Mouse (Mus musculus): ENCODE results near the gene Rnf38.

Rnf38 gene

GRCm38 (mm10) chr4:44115046-44115445 lies 118.5 kb downstream of the Rnf38 start:
- DNase-seq (ENCODE audit: low spot score), result no peak

DNA sequence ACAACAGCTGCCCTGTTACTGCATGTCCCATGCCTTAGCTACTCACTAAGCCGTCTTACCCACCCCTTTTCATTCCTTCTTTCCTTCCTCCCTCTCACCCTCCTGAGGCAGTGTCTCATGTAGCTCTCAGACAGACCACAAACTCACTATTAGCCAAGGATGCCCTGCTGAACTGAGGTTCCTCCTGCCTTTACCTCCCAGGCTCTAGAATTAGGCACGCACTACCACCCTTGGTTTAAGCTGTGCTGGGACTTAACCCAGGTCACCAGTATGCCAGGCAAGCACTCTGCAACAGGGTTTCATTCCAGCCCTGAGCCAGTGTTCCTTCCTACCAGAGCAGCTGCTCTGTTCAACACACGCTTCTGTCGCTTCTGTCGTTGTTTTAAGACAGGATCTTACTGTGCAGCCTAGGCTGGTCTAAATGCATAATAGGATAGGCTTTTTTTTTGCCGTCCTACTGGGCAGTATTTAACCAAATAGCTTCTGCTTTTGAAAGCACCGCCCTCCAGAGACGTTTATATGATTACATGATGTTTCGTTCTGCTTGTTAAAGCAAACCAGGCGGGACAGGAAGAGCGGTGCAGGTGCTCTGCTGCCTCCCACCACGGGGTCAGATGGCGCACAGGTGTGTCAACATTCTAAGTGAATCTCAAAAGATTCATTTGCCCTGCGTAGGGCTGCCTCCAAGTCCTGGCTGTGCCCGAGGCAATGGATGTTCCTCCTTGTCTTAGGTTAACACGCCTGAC lies 120.0 kb downstream of the Rnf38 start:
- no peak for DNase-seq (ENCODE audit: low spot score)

- DNase-seq (ENCODE audit: low spot score), result no peak
Measured at GRCm38 (mm10) chr4:44112741-44113140, 120.8 kb downstream of the Rnf38 start.

- DNase-seq (ENCODE audit: low spot score), result no peak
Measured at GRCm38 (mm10) chr4:44110771-44111170, 122.8 kb downstream of the Rnf38 start.

GRCm38 (mm10) chr4:44108297-44108696 lies 125.3 kb downstream of the Rnf38 start:
- no peak for DNase-seq (ENCODE audit: low spot score)

DNA sequence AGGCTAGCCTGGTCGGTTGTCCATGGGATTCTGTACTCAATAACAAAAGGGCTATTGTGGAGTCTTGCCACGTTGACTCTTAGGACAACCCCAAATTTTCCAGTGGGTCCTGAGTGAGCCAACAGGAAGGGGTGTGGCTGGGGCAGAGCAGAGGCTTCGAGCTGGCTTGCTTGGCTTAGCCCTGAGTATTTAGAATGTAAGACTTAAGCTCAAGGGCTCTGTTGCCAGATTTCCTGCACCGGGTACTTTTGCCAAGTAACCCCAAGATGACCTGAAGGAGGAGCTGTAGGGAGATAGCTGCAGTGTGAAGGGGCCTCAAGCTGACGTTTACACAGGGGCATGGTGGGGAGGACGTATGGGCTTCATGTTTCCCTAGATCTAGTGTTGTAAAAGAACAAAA lies 126.2 kb downstream of the Rnf38 start:
- no peak for DNase-seq (ENCODE audit: low spot score)

DNA sequence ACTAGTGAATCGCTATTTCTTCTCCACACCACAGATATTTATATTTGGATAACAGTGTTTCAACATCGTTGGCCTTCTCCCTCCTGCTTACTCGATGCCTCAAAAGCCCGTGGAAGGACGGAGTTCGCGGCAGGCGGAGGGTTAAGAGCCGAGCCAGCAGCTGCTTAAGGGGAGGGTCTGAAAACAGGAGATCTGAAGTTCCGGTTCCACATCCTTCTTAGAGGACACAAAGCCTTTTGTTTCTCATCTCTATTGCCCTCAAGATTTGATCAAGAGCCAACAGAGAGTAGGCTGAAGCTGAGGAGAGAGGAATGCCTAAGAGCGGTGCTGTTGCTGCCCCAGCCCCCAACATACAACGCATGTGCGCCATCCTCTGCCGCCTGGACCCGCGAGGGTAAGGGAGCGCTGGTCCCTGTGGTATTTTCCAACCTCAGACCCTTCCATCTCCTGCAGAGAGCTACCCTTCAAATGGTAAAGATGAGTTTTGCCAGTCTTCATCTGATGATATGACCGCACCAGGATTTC lies 127.2 kb downstream of the Rnf38 start:
- DNase-seq (ENCODE audit: low spot score), result no peak

DNA sequence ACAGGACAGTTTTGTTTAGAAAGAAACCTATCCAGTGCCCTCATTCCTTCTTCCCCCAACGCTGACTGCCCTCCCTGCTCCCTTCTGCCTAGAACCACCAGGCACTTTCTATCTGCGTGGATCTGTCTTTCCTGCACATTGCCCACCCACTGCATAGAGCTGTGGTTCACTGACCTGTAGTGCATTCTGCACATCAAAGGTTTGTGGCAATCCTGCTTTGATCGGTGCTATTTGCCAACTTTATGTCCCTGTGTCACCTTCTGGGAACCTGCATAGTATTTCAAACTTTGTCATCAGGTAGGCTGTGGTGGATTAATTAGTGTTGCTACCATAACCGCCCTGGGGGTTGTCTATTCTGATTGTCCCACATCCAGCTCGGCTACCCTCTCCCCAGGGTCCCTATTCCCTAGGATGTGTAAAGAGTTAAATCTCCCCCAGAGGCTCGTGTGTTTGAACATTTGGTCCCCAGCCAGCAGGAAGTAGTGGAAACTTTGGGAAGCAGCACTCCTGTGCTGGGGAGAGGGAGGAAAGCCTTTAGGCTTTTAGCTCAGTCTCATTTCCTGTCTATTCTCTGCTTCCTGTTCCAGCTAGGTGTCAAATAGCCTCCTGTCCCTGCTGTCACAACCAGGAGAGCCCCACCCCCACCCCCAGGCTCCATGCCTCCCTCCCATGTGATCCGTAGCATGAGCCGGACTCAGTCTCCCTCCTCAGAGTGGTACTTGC lies 129.2 kb downstream of the Rnf38 start:
- DNase-seq (ENCODE audit: low spot score), result no peak

DNA sequence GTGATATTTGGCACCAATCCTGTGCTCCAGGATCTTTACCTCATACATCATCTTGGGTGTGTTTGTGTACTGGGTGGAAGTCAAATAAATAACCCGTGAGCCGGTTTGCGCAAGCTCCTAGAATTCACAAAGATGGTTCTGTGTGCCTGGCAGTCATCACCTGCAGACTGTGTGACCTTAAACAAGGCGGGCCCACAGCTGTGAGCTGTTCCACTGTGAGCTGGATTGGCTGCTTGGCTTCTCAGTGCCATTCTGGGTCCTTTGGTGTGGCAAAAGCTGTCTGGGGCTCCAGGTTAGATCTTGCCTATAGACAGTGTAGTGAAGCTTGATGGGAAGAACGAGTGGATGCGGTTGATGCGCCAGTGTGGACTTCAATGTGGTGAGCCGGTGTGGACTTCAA lies 130.0 kb downstream of the Rnf38 start:
- no peak for DNase-seq (ENCODE audit: low spot score)

DNA sequence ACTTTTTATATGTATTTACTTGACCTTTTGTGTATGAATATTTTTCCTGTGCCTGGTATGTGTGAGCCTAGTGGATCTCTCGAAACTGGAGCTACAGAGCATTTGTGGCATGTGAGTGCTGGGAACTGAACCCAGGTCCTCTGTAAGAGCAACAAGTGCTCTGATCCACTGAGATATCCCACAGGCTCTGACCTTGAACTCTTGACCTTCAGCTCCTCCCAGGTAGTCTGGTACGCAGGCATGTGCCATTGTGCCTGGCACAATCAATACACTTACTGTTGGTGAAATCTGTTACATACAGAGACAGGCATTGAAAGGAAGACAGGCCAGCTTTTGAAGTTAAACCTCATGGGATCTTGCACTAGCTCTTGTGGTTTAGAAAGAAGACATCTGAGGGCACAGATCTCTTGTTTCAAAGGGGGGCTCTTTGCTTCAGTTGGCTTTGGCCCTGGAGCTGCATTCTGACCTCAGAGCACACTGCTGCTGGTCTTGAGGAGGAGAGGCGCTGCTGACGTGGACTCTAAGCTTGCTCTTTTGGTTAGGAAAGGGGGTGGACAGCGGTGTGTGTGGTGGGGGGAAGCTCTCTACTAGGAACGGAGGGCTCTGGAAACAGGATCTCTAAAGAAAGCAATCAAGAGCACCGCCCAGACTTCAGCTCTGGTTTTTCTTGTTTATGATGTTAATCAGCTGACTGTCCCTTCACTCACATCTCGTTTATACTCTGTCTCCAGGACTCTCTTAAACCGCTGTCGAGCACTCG lies 135.8 kb downstream of the Rnf38 start:
- no peak for DNase-seq (ENCODE audit: low spot score)

DNA sequence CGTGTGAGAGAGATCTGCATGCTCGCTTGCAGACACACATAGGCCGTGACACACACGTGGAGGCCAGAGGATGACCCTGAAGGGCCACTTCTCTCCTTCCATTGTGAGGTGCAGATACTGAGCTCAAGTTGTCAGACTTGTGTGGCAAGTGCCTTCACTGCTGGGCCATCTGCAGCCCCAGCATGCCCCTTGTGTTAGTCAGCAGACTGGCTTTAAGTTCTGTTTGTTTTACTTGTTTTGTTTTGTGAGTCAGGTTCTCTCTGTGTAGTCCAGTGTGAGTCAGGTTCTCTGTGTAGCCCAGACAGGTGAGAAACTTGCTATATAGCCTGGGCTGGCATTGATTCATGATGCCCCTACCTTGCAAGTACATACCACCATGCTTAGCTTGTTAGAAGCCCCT lies 139.1 kb downstream of the Rnf38 start:
- no peak for DNase-seq (ENCODE audit: low spot score)

GRCm38 (mm10) chr4:44092359-44092758 lies 141.2 kb downstream of the Rnf38 start:
- no peak for DNase-seq (ENCODE audit: low spot score)

GRCm38 (mm10) chr4:44085566-44085965 lies 148.0 kb downstream of the Rnf38 start:
- no peak for DNase-seq (ENCODE audit: low spot score)

DNA sequence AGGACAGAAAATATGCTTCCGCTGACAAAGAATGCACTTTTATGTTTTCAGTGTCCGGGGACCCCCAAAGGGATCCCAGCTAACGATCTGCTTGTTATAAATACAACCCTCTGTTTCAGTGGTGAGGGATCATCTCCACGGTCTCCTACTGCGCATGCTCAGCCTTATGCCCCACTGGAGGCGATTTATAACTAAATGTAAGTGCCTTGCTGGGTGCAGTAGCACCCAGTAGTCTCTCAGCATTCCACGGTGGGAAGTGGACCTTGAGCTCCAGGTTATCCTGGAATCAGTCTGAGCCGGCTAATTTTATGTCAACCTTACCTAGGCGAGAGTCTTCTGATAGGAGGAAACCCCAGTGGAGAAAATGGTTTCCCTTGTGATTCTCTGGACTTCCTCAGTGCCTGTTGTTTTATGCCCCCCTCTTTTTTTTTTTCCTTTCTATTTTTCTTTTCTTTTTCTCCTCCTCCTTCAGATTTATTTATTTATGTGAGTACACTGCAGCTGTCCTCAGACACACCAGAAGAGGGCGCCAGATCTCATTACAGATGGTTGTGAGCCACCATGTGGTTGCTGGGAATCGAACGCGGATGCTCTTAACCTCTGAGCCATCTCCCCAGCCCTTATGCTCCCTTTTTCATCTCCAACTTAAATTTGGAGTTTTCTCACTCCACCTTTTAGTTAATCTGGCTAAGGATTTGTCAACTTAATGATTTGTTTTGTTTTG lies 148.8 kb downstream of the Rnf38 start:
- DNase-seq (ENCODE audit: low spot score), result no peak

- no peak for DNase-seq (ENCODE audit: low spot score)
Measured at GRCm38 (mm10) chr4:44083945-44084344, 149.6 kb downstream of the Rnf38 start, which contains the start of gene Gne. Gene Gne (minus strand): TSS chr4:44084177.

GRCm38 (mm10) chr4:44078358-44078933 lies 155.1 kb downstream of the Rnf38 start:
- DNase-seq (ENCODE audit: low spot score), result no peak

Data from testis, postnatal 10 days (tissue).